Mouse (Mus musculus) stomach, embryonic 15.5 days (tissue): ENCODE results near the gene Akap8. TPM values are rescaled to one million over a fixed set of nuclear protein-coding genes. Genes with fewer than 3 reads are reported as not detected.
A peak's percentile ranks its signal among the peaks of the same experiment; 100 is the strongest.

Source experiments
- ATAC-seq: fragments of 200-750 bp; cut with Nextera tagmentation; 2 replicates; pipeline ENCODE4 v1.8.0; 2017; ENCODE audit warnings: low read depth, moderate number of reproducible peaks, moderate TSS enrichment; ENCODE audit not compliant: insufficient read depth, low FRiP score
- H3K27ac ChIP-seq: fragments of 300-500 bp; sonication (generic); 2 replicates; pipeline ENCODE4 v1.5.1; 2015; ENCODE audit warnings: mild to moderate bottlenecking, inconsistent platforms
- H3K27me3 ChIP-seq: fragments of 300-500 bp; sonication (generic); replicated peaks from 2 replicates; pipeline ENCODE4 v1.6.1; 2015; ENCODE audit warnings: inconsistent platforms
- H3K36me3 ChIP-seq: fragments of 300-500 bp; sonication (generic); 2 replicates; pipeline ENCODE4 v1.6.1; 2015; ENCODE audit warnings: inconsistent platforms
- H3K4me1 ChIP-seq: fragments of 300-500 bp; sonication (generic); 2 replicates; pipeline ENCODE4 v1.6.1; 2015; ENCODE audit warnings: inconsistent platforms
- H3K4me2 ChIP-seq: fragments of 300-500 bp; sonication (generic); 2 replicates; pipeline ENCODE4 v1.6.1; 2015; ENCODE audit warnings: mild to moderate bottlenecking, inconsistent platforms
- H3K4me3 ChIP-seq: fragments of 300-500 bp; sonication (generic); replicated peaks from 2 replicates; pipeline ENCODE4 v1.5.1; 2015; ENCODE audit warnings: inconsistent platforms
- H3K9ac ChIP-seq: fragments of 300-500 bp; sonication (generic); 2 replicates; pipeline ENCODE4 v1.6.1; 2015; ENCODE audit warnings: inconsistent platforms
- H3K9me3 ChIP-seq: fragments of 300-500 bp; sonication (generic); 2 replicates; pipeline ENCODE4 v1.6.1; 2016; ENCODE audit warnings: inconsistent platforms
- WGBS: fragments of 180-500 bp; shearing (Covaris S2); methylation state at CpG from one replicate; pipeline ENCODE4 v1.1.7; 2015; 5-methylcytosine and 5-hydroxymethylcytosine counted together
- polyA plus RNA-seq: library from polyadenylated mRNA; unstranded; fragments of >200 nt; fragmentation: Nextera tagmentation; extraction: Ambion mirVana; gene quantifications from 2 replicates; pipeline ENCODE4 v1.2.1, GENCODE M21; 2015

The Akap8 gene
- polyA plus RNA-seq, result 86.1 and 98.3 TPM in 2 replicates

- H3K4me1 ChIP-seq, result peaks cover 18% of the 10 kb centered on the region; the same call in 1 of the 2 replicates
- H3K4me3 ChIP-seq, result peak within 1 kb of the TSS; percentile 95
- H3K4me2 ChIP-seq, result peak within 1 kb of the TSS; percentile 87
- H3K36me3 ChIP-seq, result peaks cover 30% of the 10 kb centered on the region
- peak within 1 kb of the TSS; percentile 96 for H3K27ac ChIP-seq
- no peaks in the 10 kb centered on the region for H3K27me3 ChIP-seq
- peak; percentile 98 for ATAC-seq
- WGBS, result under 1% methylated on average over 83 of the region's 83 CpGs
- peak within 1 kb of the TSS; percentile 88 for H3K9ac ChIP-seq
- H3K9me3 ChIP-seq, result no peaks in the 10 kb centered on the region
These were observed at the start of gene Akap8 for GRCm38 (mm10) chr17:32320597-32321389. Akap8 (minus strand) TSS chr17:32321238.

GRCm38 (mm10) chr17:32368991-32369578 is 48.0 kb upstream of the Akap8 start:
- H3K27ac ChIP-seq, result peak overlapping the region; percentile 63
- no peaks in the 10 kb centered on the region for H3K9me3 ChIP-seq
- WGBS, result 17% methylated on average over 12 of the region's 17 CpGs
- ATAC-seq, result peak; percentile 73
- peaks cover 5% of the 10 kb centered on the region; the same call in 1 of the 2 replicates for H3K4me1 ChIP-seq
- no peaks in the 10 kb centered on the region for H3K27me3 ChIP-seq
- H3K4me2 ChIP-seq, result peak overlapping the region; percentile 44
- H3K9ac ChIP-seq, result no peak overlapping the region
- peak overlapping the region; percentile 38 for H3K4me3 ChIP-seq
- H3K36me3 ChIP-seq, result 0 out of 2 replicates have a peak, but pooled peaks cover 3% of the 10 kb centered on the region

GRCm38 (mm10) chr17:32367706-32368105 is 46.7 kb upstream of the Akap8 start:
- Histone ChIP-seq H3K9ac (no peak overlapping the region), H3K36me3 (0 out of 2 replicates have a peak, but pooled peaks cover 3% of the 10 kb centered on the region), H3K9me3 (no peaks in the 10 kb centered on the region), H3K27ac (no peak overlapping the region), H3K4me2 (no peak overlapping the region), H3K27me3 (no peaks in the 10 kb centered on the region), H3K4me3 (no peak overlapping the region), H3K4me1 (peaks cover 12% of the 10 kb centered on the region)
- WGBS, result 87% methylated on average over 11 of the region's 11 CpGs
- no peak for ATAC-seq

- 60% methylated on average over 1 of the region's 1 CpGs for WGBS
- no peak overlapping the region for H3K9ac ChIP-seq
- ATAC-seq, result no peak
- H3K27ac ChIP-seq, result 0 out of 2 replicates have a peak overlapping the region, but pooled peaks have one; percentile 73
- H3K9me3 ChIP-seq, result no peaks in the 10 kb centered on the region
- H3K4me3 ChIP-seq, result no peak overlapping the region
- peaks cover 14% of the 10 kb centered on the region for H3K36me3 ChIP-seq
- no peaks in the 10 kb centered on the region for H3K27me3 ChIP-seq
- H3K4me1 ChIP-seq, result peaks cover 22% of the 10 kb centered on the region
- H3K4me2 ChIP-seq, result no peak overlapping the region
These were observed 44.3 kb upstream of the Akap8 start for GRCm38 (mm10) chr17:32365296-32365695.

GRCm38 (mm10) chr17:32364850-32365249 is 43.8 kb upstream of the Akap8 start:
- Histone ChIP-seq H3K9me3 (no peaks in the 10 kb centered on the region), H3K27me3 (no peaks in the 10 kb centered on the region), H3K4me3 (peak overlapping the region; percentile 94), H3K9ac (no peak overlapping the region), H3K27ac (peak overlapping the region; percentile 73), H3K4me1 (peaks cover 22% of the 10 kb centered on the region), H3K4me2 (peak overlapping the region; percentile 58), H3K36me3 (peaks cover 19% of the 10 kb centered on the region)
- ATAC-seq, result no peak
- 52% methylated on average over 5 of the region's 5 CpGs for WGBS

GRCm38 (mm10) chr17:32364331-32364730 is 43.3 kb upstream of the Akap8 start:
- Histone ChIP-seq H3K4me3 (peak overlapping the region; percentile 94), H3K27ac (peak overlapping the region; percentile 73), H3K4me2 (peak overlapping the region; percentile 62), H3K36me3 (peaks cover 23% of the 10 kb centered on the region), H3K4me1 (peaks cover 22% of the 10 kb centered on the region), H3K9ac (peak overlapping the region; percentile 97), H3K27me3 (no peaks in the 10 kb centered on the region), H3K9me3 (no peaks in the 10 kb centered on the region)
- ATAC-seq, result peak; percentile 93
- WGBS, result under 1% methylated on average over 46 of the region's 47 CpGs

- Histone ChIP-seq H3K9me3 (no peaks in the 10 kb centered on the region), H3K9ac (peak overlapping the region; percentile 97), H3K27me3 (no peaks in the 10 kb centered on the region), H3K36me3 (peaks cover 27% of the 10 kb centered on the region), H3K4me1 (peaks cover 22% of the 10 kb centered on the region), H3K4me3 (peak overlapping the region; percentile 94), H3K27ac (peak overlapping the region; percentile 63; the same call in 1 of the 2 replicates), H3K4me2 (peak overlapping the region; percentile 62)
- ATAC-seq, result peak; percentile 15; the same call in 1 of the 2 replicates
- under 1% methylated on average over 43 of the region's 50 CpGs for WGBS
These were observed 42.8 kb upstream of the Akap8 start for GRCm38 (mm10) chr17:32363821-32364301.

GRCm38 (mm10) chr17:32362686-32363085 is 41.6 kb upstream of the Akap8 start:
- Histone ChIP-seq H3K4me3 (peak overlapping the region; percentile 94; the same call in 1 of the 2 replicates), H3K27ac (no peak overlapping the region), H3K4me1 (peaks cover 22% of the 10 kb centered on the region), H3K36me3 (peaks cover 39% of the 10 kb centered on the region), H3K27me3 (no peaks in the 10 kb centered on the region), H3K9ac (no peak overlapping the region), H3K9me3 (no peaks in the 10 kb centered on the region), H3K4me2 (peak overlapping the region; percentile 62)
- ATAC-seq, result no peak
- WGBS, result 84% methylated on average over 4 of the region's 4 CpGs

- Histone ChIP-seq H3K27ac (no peak overlapping the region), H3K36me3 (peaks cover 58% of the 10 kb centered on the region), H3K9ac (no peak overlapping the region), H3K4me3 (no peak overlapping the region), H3K4me1 (peaks cover 22% of the 10 kb centered on the region), H3K27me3 (no peaks in the 10 kb centered on the region), H3K9me3 (no peaks in the 10 kb centered on the region), H3K4me2 (no peak overlapping the region)
- ATAC-seq, result no peak
- 83% methylated on average over 18 of the region's 18 CpGs for WGBS
These were observed 38.9 kb upstream of the Akap8 start for GRCm38 (mm10) chr17:32359928-32360327.

GRCm38 (mm10) chr17:32358943-32359340 is 37.9 kb upstream of the Akap8 start:
- Histone ChIP-seq H3K27ac (no peak overlapping the region), H3K9me3 (no peaks in the 10 kb centered on the region), H3K27me3 (no peaks in the 10 kb centered on the region), H3K4me2 (no peak overlapping the region), H3K9ac (no peak overlapping the region), H3K4me1 (peaks cover 17% of the 10 kb centered on the region), H3K36me3 (peaks cover 67% of the 10 kb centered on the region), H3K4me3 (no peak overlapping the region)
- no peak for ATAC-seq
- WGBS, result 92% methylated on average over 6 of the region's 6 CpGs

- no peak overlapping the region for H3K9ac ChIP-seq
- ATAC-seq, result no peak
- H3K4me3 ChIP-seq, result no peak overlapping the region
- no peak overlapping the region for H3K4me2 ChIP-seq
- H3K4me1 ChIP-seq, result peaks cover 17% of the 10 kb centered on the region
- 90% methylated on average over 7 of the region's 7 CpGs for WGBS
- H3K27me3 ChIP-seq, result no peaks in the 10 kb centered on the region
- peaks cover 67% of the 10 kb centered on the region for H3K36me3 ChIP-seq
- H3K9me3 ChIP-seq, result no peaks in the 10 kb centered on the region
- no peak overlapping the region for H3K27ac ChIP-seq
These were observed 37.3 kb upstream of the Akap8 start for GRCm38 (mm10) chr17:32358192-32358942.
